Mouse (Mus musculus) cortical plate, adult 2 months (tissue): Measurements from ENCODE around the gene Wbp2.

Experiments
- CTCF ChIP-seq: fragments of 200-500 bp; IDR thresholded peaks from 2 replicates; pipeline ENCODE4 v1.5.1; 2011; ENCODE audit warnings: mild to moderate bottlenecking, control low read depth, low read length; ENCODE audit not compliant: insufficient read depth; ENCODE audit errors: extremely low read depth
- POLR2A ChIP-seq: fragments of 200-500 bp; IDR thresholded peaks from 2 replicates; pipeline ENCODE4 v1.6.1; 2011; ENCODE audit warnings: mild to moderate bottlenecking, low read length, control low read depth; ENCODE audit not compliant: insufficient read depth; ENCODE audit errors: extremely low read depth

DNA sequence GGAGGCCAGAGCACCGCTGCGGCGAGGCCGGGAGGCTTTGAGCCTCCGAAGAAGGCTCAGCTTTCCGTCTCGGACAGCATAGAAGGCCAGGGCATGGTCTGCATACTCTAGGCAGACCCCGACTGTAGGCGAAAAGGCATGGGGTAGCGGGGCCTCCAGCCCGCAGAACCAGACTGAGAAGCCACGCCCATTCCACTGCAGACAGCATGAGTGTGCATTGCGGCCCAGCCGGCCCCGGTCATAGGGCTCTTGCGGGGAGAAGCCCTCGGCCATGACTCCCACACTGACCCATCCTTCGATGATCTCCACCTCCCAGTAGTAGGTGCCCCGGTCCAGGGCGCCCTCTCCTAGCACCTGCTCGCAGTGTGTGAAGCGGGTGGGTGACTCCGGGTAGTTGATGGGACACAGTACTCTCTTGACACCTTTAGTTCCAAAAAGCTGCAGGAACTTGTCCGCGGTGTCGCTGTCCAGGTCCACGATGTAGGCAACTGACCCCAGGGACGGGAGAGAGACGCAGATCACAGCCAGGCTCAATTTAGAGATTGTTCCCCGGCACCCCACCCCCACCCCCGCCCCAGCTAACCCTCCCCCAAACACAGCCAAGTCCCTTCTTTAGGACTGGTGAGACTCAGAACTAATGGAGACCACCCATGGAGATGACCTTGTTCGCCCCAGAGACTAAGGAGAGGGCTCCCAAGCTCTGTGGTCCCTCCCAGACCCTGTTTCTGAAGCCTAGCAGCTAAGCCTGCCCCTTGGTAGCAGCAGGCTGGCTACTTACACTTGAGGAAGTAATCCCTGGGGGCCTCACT lies 19.6 kb upstream of the Wbp2 start:
- TF ChIP-seq CTCF (no peak), POLR2A (no peak)
